Mouse (Mus musculus): ENCODE measurements around the gene Tkt. TPM values are rescaled to one million over a fixed set of nuclear protein-coding genes. Genes with fewer than 3 reads are reported as not detected.
"Not testable (repeated sequence)": the region's sequence is repeated elsewhere in the genome, so short reads cannot be mapped to it uniquely, and the experiment has no call there.

Tkt gene
- polyA plus RNA-seq, 1 experiment from 2014 or later = 358 TPM

DNA sequence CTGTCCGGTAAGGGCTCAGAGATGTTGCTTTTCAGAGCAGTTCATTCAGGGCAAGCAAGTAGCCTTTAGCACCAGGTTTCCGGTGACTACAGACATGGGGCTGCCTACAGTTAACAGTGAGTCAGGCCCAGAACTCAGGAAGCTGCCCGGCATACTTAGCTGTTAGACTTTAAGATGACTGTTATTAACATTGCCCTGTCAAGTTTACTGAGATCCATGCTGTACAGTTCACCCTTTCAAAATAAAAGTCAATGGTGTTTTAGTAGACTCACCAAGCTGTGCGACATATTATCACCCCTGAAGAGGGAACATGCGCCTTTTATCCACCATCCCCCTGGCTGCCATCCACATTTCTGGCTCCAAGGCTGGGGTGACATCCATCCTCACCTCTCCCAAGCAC, 28.1 kb downstream of the Tkt start:
- Histone ChIP-seq H3K9ac (no peak overlapping the region), H3K27ac (no peak overlapping the region), H3K4me2 (replicated peaks) (no peak overlapping the region), H3K27me3 (replicated peaks) (no peaks in the 10 kb centered on the region), H3K36me3 (peaks cover 26% of the 10 kb centered on the region), H3K9me3 (no peaks in the 10 kb centered on the region), H3K4me3 (replicated peaks) (no peak overlapping the region), H3K4me1 (replicated peaks) (peaks cover 13% of the 10 kb centered on the region)
- 36% methylated on average over 5 of the region's 5 CpGs for WGBS
- peak; percentile 44; the same call in 1 of the 2 replicates for ATAC-seq

- not testable (repeated sequence) for H3K9ac ChIP-seq; H3K27me3 ChIP-seq (replicated peaks); H3K27ac ChIP-seq; H3K4me3 ChIP-seq (replicated peaks); H3K9me3 ChIP-seq
- peak; percentile 63 for ATAC-seq
- 18% methylated on average over 10 of the region's 12 CpGs for WGBS
- Histone ChIP-seq H3K4me2 (replicated peaks) (peak overlapping the region; percentile 12; the same call in 1 of the 2 replicates), H3K4me1 (replicated peaks) (peaks cover 13% of the 10 kb centered on the region), H3K36me3 (peaks cover 14% of the 10 kb centered on the region)
Observed at GRCm38 (mm10) chr14:30577303-30578062, 29.3 kb downstream of the Tkt start.

DNA sequence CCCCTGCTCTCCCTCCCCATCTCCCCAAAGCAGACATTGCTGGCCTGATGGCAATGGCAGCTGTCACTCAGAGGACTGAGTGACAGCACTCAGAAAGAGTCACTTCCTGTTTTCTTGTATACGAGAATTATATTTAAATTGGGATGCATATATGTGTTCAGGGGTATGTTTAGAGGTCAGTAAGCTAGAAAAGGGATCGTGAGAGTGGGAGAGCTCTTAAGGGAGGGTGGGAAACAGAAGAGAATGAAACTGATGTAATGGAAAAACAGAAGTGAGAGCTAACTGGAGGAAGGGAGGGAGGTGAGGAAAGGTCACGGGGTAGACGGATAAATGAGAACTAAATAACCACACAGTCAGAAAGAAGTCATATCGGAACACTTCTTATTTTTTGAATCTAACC, 31.0 kb downstream of the Tkt start:
- Histone ChIP-seq H3K4me2 (replicated peaks) (no peak overlapping the region), H3K9me3 (no peaks in the 10 kb centered on the region), H3K9ac (no peak overlapping the region), H3K4me1 (replicated peaks) (peaks cover 13% of the 10 kb centered on the region), H3K27ac (no peak overlapping the region), H3K36me3 (peaks cover 4% of the 10 kb centered on the region; the same call in 1 of the 2 replicates), H3K27me3 (replicated peaks) (no peaks in the 10 kb centered on the region), H3K4me3 (replicated peaks) (no peak overlapping the region)
- ATAC-seq = no peak
- WGBS = 69% methylated on average over 5 of the region's 5 CpGs

DNA sequence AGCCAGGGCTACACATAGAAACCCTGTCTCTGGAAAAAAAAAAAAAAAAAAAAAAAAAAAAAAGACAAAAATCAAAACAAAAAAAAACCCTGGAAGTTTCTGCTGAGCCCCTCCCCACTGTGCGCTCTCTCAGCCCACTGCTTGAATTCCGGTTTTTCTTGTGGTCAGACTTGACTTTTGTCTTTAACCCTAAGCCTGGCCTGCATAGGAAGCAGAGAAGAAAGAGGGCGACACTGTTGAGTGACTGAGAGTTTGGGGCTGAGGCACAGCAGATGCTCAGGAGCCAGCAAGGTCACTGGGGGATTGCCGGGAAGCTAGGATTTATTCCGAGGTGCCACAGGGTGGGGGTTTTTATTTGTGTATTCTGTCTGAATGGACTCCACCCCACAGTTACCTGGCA, 31.7 kb downstream of the Tkt start:
- 25% methylated on average over 5 of the region's 5 CpGs for WGBS
- no peak for ATAC-seq
- Histone ChIP-seq H3K9ac (no peak overlapping the region), H3K36me3 (peaks cover 4% of the 10 kb centered on the region; the same call in 1 of the 2 replicates), H3K27ac (0 out of 2 replicates have a peak overlapping the region, but pooled peaks have one; percentile 36), H3K9me3 (no peaks in the 10 kb centered on the region), H3K4me2 (replicated peaks) (no peak overlapping the region), H3K4me3 (replicated peaks) (no peak overlapping the region), H3K4me1 (replicated peaks) (peaks cover 19% of the 10 kb centered on the region), H3K27me3 (replicated peaks) (no peaks in the 10 kb centered on the region)

DNA sequence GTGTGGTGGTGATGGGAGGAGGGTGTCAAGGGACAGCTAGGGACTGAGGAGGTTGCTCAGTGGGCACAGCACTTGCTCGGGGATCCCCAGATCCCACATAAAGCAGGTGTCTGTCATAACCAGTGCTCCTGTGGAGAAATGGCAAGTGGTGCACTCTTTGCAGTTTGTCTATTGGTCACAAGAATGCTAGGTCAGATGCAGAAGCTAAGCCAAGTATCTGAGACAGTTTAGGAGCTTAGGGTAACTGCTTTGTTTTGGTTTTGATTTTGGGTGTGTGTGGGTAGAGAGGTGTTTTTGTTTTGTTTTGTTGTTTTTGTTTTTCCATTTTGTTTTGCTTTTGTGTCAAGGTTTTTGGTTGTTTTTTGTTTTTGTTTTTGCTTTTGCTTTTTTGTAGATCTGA, 33.1 kb downstream of the Tkt start:
- Histone ChIP-seq H3K4me3 (replicated peaks) (no peak overlapping the region), H3K9ac (no peak overlapping the region), H3K27me3 (replicated peaks) (no peaks in the 10 kb centered on the region), H3K4me1 (replicated peaks) (peaks cover 13% of the 10 kb centered on the region), H3K27ac (no peak overlapping the region), H3K9me3 (no peaks in the 10 kb centered on the region), H3K36me3 (no peaks in the 10 kb centered on the region), H3K4me2 (replicated peaks) (no peak overlapping the region)
- 70% methylated on average over 1 of the region's 1 CpGs for WGBS
- ATAC-seq = no peak

DNA sequence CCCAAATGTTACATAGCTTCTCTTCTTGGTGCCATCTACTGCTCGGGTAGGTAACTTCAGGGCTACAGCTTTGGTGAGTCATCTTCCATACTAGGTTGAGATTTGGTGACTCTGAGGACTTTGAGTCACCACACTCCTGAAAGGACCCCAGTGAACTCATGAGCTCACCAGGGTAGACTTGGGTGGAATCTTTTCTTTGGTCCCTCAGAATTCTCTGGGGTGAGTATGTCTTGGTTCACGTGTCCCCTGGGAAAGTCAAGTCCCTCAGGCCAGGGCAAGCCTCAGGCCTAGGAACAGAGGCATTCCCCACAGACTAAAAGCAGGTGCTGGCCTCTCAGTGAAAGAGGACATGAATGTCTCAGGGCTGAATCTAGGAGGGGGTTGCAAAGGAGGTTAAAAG, 35.9 kb downstream of the Tkt start:
- no peak for ATAC-seq
- no peak overlapping the region for H3K4me3 ChIP-seq (replicated peaks)
- no peak overlapping the region for H3K4me2 ChIP-seq (replicated peaks)
- no peak overlapping the region for H3K27ac ChIP-seq
- WGBS = 40% methylated on average over 2 of the region's 2 CpGs
- no peaks in the 10 kb centered on the region for H3K9me3 ChIP-seq
- no peak overlapping the region for H3K9ac ChIP-seq
- H3K4me1 ChIP-seq (replicated peaks) = peaks cover 20% of the 10 kb centered on the region
- no peaks in the 10 kb centered on the region for H3K36me3 ChIP-seq
- H3K27me3 ChIP-seq (replicated peaks) = no peaks in the 10 kb centered on the region

GRCm38 (mm10) chr14:30584497-30585251, 36.5 kb downstream of the Tkt start:
- no peak overlapping the region for H3K27ac ChIP-seq
- peaks cover 20% of the 10 kb centered on the region for H3K4me1 ChIP-seq (replicated peaks)
- H3K4me3 ChIP-seq (replicated peaks) = no peak overlapping the region
- H3K9ac ChIP-seq = no peak overlapping the region
- no peaks in the 10 kb centered on the region for H3K9me3 ChIP-seq
- 33% methylated on average over 19 of the region's 19 CpGs for WGBS
- H3K4me2 ChIP-seq (replicated peaks) = no peak overlapping the region
- no peaks in the 10 kb centered on the region for H3K36me3 ChIP-seq
- no peak for ATAC-seq
- H3K27me3 ChIP-seq (replicated peaks) = no peaks in the 10 kb centered on the region

GRCm38 (mm10) chr14:30585323-30585722, 37.2 kb downstream of the Tkt start:
- Histone ChIP-seq H3K36me3 (no peaks in the 10 kb centered on the region), H3K27ac (no peak overlapping the region), H3K4me1 (replicated peaks) (peaks cover 16% of the 10 kb centered on the region), H3K4me2 (replicated peaks) (no peak overlapping the region), H3K4me3 (replicated peaks) (no peak overlapping the region), H3K9me3 (no peaks in the 10 kb centered on the region), H3K27me3 (replicated peaks) (no peaks in the 10 kb centered on the region), H3K9ac (no peak overlapping the region)
- ATAC-seq = no peak
- WGBS = 67% methylated on average over 5 of the region's 5 CpGs

- H3K27ac ChIP-seq = no peak overlapping the region
Observed at GRCm38 (mm10) chr14:30586780-30587461, 38.8 kb downstream of the Tkt start.

GRCm38 (mm10) chr14:30590041-30590645, 42.0 kb downstream of the Tkt start:
- Histone ChIP-seq H3K27ac (no peak overlapping the region), H3K9ac (no peak overlapping the region), H3K4me1 (replicated peaks) (peaks cover 29% of the 10 kb centered on the region), H3K27me3 (replicated peaks) (no peaks in the 10 kb centered on the region), H3K36me3 (no peaks in the 10 kb centered on the region), H3K4me3 (replicated peaks) (no peak overlapping the region), H3K4me2 (replicated peaks) (no peak overlapping the region), H3K9me3 (no peaks in the 10 kb centered on the region)
- WGBS = 74% methylated on average over 11 of the region's 11 CpGs
- ATAC-seq = no peak

More at GRCm38 (mm10) chr14:30586780-30587461, 38.8 kb downstream of the Tkt start:
- no peak overlapping the region for H3K9ac ChIP-seq
- H3K36me3 ChIP-seq = no peaks in the 10 kb centered on the region
- no peaks in the 10 kb centered on the region for H3K9me3 ChIP-seq
- H3K27me3 ChIP-seq (replicated peaks) = no peaks in the 10 kb centered on the region
- 30% methylated on average over 7 of the region's 7 CpGs for WGBS
- ATAC-seq = no peak
- peaks cover 16% of the 10 kb centered on the region for H3K4me1 ChIP-seq (replicated peaks)
- no peak overlapping the region for H3K4me3 ChIP-seq (replicated peaks)
- no peak overlapping the region for H3K4me2 ChIP-seq (replicated peaks)

DNA sequence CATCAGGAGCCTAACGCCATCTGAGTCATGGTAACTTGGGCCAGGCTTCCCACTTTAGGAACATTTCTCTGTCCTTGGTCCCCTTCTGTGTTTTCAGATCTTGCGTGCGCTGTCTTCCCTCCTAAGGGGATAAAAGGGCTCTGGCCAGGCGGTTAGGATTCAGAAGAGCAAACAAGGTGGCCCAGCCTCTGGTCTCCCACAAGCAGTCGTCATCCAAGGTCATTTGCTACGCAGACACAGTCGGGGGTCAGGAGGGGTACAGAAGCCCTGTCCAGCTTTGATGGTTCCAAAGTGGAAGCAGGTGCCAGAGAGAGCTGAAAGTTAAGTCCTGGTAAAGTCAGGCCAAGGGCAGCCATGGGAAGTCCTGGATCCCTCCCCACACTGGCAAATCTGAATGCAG, 42.8 kb downstream of the Tkt start:
- Histone ChIP-seq H3K9me3 (no peaks in the 10 kb centered on the region), H3K36me3 (0 out of 2 replicates have a peak, but pooled peaks cover 1% of the 10 kb centered on the region), H3K4me1 (replicated peaks) (peaks cover 30% of the 10 kb centered on the region), H3K4me3 (replicated peaks) (no peak overlapping the region), H3K27ac (no peak overlapping the region), H3K9ac (no peak overlapping the region), H3K4me2 (replicated peaks) (no peak overlapping the region), H3K27me3 (replicated peaks) (no peaks in the 10 kb centered on the region)
- WGBS = 74% methylated on average over 7 of the region's 7 CpGs
- no peak for ATAC-seq

DNA sequence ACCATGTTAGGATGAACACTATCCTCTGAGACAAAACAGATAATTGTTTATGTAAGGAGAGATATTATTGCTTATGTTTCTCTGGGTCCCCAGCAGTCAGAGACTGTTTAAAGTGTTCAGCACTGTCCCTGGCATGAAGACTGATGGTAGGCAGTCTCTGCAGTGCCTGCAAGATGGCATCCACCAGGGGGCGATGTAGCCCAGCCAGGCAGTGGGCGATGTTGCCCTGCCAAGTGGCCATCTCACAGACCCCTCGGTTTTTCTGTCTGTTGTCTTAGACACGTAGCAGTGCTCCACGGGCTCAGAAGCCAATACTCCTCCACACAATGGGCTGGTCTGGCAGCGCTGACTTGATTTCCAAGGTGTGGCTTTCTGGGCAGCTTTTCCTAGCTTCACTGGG, 43.3 kb downstream of the Tkt start:
- ATAC-seq = no peak
- 9% methylated on average over 6 of the region's 6 CpGs for WGBS
- Histone ChIP-seq H3K36me3 (0 out of 2 replicates have a peak, but pooled peaks cover 3% of the 10 kb centered on the region), H3K4me3 (replicated peaks) (no peak overlapping the region), H3K4me1 (replicated peaks) (peaks cover 32% of the 10 kb centered on the region), H3K27ac (no peak overlapping the region), H3K9me3 (no peaks in the 10 kb centered on the region), H3K27me3 (replicated peaks) (no peaks in the 10 kb centered on the region), H3K4me2 (replicated peaks) (no peak overlapping the region), H3K9ac (no peak overlapping the region)

Data from intestine, embryonic 15.5 days (tissue).